Mouse (Mus musculus) E14TG2a.4 (cell line): ENCODE results near the gene Ttc13.

Source experiments
- H3K27me3 ChIP-seq: 2 replicates; pipeline ENCODE4 v1.6.1; 2014; ENCODE audit warnings: low read length, control low read depth; ENCODE audit not compliant: insufficient read depth
- H3K36me3 ChIP-seq: 2 replicates; pipeline ENCODE4 v1.6.1; 2014; ENCODE audit warnings: low read length, control low read depth; ENCODE audit not compliant: insufficient read depth
- H3K4me1 ChIP-seq: replicated peaks from 2 replicates; pipeline ENCODE4 v1.6.1; 2014; ENCODE audit warnings: low read depth, low read length, control low read depth
- H3K4me3 ChIP-seq: replicated peaks from 2 replicates; pipeline ENCODE4 v1.5.1; 2014; ENCODE audit warnings: mild to moderate bottlenecking, low read length
- H3K9me3 ChIP-seq: 2 replicates; pipeline ENCODE4 v1.6.1; 2014; ENCODE audit warnings: low read length, control low read depth
- CTCF ChIP-seq: conservative IDR thresholded peaks from 2 replicates; pipeline ENCODE4 v1.5.1; 2014; ENCODE audit warnings: low read length
- NANOG ChIP-seq: IDR thresholded peaks from 2 replicates; pipeline ENCODE4 v1.6.1; 2014; ENCODE audit warnings: borderline replicate concordance, low read length, mixed read lengths
- POU5F1 ChIP-seq: IDR thresholded peaks from 2 replicates; pipeline ENCODE4 v1.6.1; 2014; ENCODE audit warnings: low read length, borderline replicate concordance

Ttc13 gene

DNA sequence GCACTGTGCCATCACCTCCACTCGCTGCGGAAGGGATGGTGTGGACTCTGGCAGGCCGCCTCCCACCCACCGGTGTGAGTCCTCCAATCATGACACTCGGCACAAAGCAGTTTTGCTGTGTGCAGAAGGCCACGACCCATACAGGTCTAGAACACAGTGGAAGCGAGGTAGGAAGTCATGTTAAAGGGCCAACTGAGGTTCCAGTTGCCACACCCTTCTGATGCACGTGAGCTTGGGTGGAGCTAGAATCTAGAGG lies 86.6 kb downstream of the Ttc13 start:
- Histone ChIP-seq H3K4me1 (peaks cover 36% of the 10 kb centered on the region), H3K4me3 (no peak overlapping the region), H3K9me3 (no peaks in the 10 kb centered on the region), H3K36me3 (peaks cover 37% of the 10 kb centered on the region), H3K27me3 (no peaks in the 10 kb centered on the region; the same call in 1 of the 2 replicates)
- no peak for TF ChIP-seq POU5F1
- TF ChIP-seq CTCF = no peak
- no peak for TF ChIP-seq NANOG

DNA sequence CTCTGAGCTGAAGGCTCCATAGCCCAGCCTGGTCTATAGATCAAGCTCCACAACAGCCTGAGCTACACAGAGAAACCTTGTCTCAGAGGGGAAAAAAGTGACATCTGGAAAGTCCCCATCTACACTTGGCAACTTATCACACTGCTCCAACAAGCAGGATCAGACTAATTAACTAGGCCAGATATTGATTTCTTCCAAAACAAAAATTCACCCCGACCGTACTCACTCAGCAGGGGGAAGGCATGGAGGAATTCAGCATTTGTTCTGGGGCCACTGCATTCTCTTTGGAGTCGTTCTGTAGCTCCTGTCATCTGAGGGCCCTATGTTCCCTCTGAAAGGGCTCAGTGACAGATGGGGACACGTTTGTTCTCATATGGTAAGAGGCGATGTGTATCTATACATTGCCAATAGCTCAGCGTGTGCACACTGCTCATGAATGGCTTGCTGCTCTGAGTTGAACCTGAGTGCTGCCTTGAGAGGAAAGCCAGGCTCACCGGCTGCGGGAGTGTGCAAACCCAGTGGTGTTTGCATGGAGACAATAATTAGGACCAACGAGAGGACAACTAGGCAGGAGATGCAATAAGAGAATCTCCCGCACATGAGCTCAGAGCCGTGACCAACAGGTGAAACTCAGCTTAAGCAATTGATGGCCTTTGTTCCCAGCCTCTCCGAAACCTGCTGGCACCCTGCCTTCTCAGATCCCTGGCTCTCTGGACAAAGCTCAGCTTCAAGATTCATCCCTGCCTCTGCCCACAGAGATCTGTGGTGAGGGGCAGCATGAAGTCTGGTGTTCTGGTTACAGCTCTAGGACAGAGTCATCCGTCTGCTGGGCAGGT lies 87.2 kb downstream of the Ttc13 start:
- H3K27me3 ChIP-seq = no peaks in the 10 kb centered on the region; the same call in 1 of the 2 replicates
- no peaks in the 10 kb centered on the region for H3K9me3 ChIP-seq
- TF ChIP-seq NANOG (no peak), CTCF (no peak), POU5F1 (no peak)
- peaks cover 36% of the 10 kb centered on the region for H3K4me1 ChIP-seq
- H3K4me3 ChIP-seq = no peak overlapping the region
- H3K36me3 ChIP-seq = peaks cover 33% of the 10 kb centered on the region

DNA sequence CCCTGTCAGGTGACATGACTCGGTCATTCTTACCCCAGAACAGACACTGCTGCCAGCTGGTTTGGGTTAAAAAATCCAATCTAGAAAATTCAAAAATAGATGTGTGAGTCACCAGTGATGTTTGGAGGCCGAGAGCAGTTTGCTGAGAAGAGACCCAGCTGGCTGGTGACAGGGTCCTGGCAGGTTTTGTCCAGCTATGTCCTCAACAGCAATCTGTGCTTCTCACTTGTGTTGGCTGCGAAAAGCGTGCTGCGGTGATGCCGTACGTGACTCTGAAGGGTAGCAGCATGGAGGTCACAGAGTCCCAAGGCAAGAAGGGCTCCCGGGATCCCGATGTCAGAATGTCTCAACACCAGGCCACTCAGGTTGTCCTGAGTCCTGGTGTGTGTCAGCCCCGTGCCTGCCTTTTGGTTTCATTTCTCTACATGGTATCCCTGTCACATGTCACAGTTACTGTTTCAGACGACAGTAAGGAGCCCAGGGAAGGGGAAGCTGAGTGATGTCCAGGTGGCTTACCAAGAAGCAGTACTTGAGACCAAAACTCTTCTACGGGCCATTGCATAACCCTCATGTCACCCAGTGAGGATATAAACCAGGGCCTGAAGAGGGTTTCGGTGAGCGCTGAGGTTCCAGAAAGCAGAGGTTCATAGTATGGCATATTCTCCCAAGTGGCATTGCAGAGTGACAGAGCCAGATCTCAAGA lies 88.6 kb downstream of the Ttc13 start:
- H3K9me3 ChIP-seq = no peaks in the 10 kb centered on the region
- no peak for TF ChIP-seq POU5F1
- no peak for TF ChIP-seq NANOG
- no peak for TF ChIP-seq CTCF
- no peak overlapping the region for H3K4me3 ChIP-seq
- peaks cover 22% of the 10 kb centered on the region for H3K36me3 ChIP-seq
- H3K27me3 ChIP-seq = no peaks in the 10 kb centered on the region; the same call in 1 of the 2 replicates
- peaks cover 29% of the 10 kb centered on the region for H3K4me1 ChIP-seq

DNA sequence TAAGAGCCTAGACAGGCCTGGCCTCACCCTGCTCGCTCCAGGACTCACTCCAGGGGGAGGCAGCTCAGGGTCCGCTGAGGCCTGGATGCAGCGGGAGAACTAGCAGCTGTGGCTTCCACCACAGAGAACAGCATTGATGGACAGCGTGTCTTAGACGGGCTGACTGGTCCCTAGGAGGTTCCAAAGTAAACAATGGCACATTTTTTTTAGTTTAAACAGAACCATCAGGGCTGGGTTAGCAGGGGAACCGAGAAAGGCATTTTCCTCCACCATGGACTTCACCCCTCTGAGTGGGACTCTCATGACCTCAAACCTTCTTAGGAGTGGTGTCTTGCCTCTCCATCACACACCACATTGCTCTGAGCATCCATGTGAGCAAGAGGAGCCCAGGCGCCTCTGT lies 89.8 kb downstream of the Ttc13 start:
- TF ChIP-seq POU5F1 = no peak
- no peak for TF ChIP-seq NANOG
- TF ChIP-seq CTCF = no peak
- no peak overlapping the region for H3K4me3 ChIP-seq
- H3K4me1 ChIP-seq = peaks cover 26% of the 10 kb centered on the region
- no peaks in the 10 kb centered on the region; the same call in 1 of the 2 replicates for H3K27me3 ChIP-seq
- H3K9me3 ChIP-seq = no peaks in the 10 kb centered on the region
- H3K36me3 ChIP-seq = peaks cover 12% of the 10 kb centered on the region

DNA sequence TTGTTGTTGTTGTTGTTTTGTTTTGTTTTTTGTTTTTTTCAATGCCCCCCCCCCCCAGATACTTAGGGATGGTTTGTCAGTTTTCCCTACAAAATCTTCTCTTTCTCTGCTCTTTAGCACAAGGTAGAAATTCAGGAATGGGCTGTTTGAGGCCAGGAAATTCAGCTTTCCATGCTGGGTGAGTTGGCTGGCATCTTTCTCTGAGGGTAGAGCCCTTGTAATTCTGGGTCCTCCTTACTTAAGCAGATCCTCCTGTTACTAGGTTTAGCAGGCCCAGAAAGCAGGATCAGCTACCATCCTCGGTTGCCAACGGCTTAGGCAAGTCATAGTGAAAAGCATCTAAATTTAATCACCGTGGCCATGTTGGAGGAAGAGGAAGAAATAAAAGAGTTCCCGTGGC lies 90.9 kb downstream of the Ttc13 start:
- H3K4me1 ChIP-seq = peaks cover 23% of the 10 kb centered on the region
- peaks cover 2% of the 10 kb centered on the region; the same call in 1 of the 2 replicates for H3K36me3 ChIP-seq
- H3K9me3 ChIP-seq = no peaks in the 10 kb centered on the region
- H3K4me3 ChIP-seq = no peak overlapping the region
- TF ChIP-seq CTCF = no peak
- no peak for TF ChIP-seq POU5F1
- TF ChIP-seq NANOG = no peak
- H3K27me3 ChIP-seq = no peaks in the 10 kb centered on the region; the same call in 1 of the 2 replicates

DNA sequence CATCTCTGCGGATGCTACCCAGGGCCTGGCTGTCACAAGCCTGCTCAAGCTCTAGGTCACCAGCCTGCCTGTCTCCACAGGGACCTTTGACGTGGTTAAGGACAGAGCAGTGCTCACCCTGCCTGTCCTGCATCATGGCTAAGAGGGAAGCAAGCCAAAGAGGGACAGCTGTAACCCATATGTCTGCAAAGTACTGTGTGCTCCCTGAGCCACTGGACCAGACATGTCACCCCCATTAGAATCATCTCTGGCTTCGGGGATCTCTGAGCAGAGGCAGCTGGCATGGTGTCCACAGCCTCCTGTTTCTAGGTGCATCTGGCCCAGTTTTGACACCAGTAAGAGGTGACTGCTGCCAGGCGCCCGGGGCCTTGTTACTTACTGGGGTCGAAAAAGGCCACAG lies 91.3 kb downstream of the Ttc13 start:
- H3K9me3 ChIP-seq = no peaks in the 10 kb centered on the region
- H3K36me3 ChIP-seq = no peaks in the 10 kb centered on the region
- TF ChIP-seq NANOG = no peak
- no peak for TF ChIP-seq POU5F1
- no peak for TF ChIP-seq CTCF
- H3K27me3 ChIP-seq = no peaks in the 10 kb centered on the region; the same call in 1 of the 2 replicates
- H3K4me1 ChIP-seq = peaks cover 19% of the 10 kb centered on the region
- H3K4me3 ChIP-seq = no peak overlapping the region

DNA sequence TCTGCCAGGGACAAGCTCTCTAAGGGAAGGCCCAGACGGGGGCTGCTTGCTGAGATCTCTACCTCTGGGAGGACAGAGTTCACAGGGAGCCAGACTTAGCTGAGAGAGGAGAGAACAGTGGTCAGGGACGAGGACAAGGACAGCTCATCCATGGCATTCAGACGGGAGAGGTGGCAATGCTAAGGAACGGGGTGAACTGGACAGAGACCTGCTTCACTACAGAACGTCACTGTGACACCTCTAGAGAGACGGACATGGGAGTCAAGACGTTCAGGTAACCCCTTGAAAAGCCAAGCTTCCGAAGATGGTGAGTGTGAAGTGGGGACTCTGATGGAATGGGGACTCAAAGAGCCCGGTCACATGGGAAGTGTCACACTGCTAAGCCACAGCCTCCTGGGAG lies 95.5 kb downstream of the Ttc13 start:
- no peaks in the 10 kb centered on the region for H3K9me3 ChIP-seq
- H3K4me3 ChIP-seq = no peak overlapping the region
- H3K27me3 ChIP-seq = peaks cover 8% of the 10 kb centered on the region; the same call in 1 of the 2 replicates
- H3K36me3 ChIP-seq = no peaks in the 10 kb centered on the region
- no peak for TF ChIP-seq NANOG
- TF ChIP-seq POU5F1 = no peak
- TF ChIP-seq CTCF = no peak
- H3K4me1 ChIP-seq = no peaks in the 10 kb centered on the region
